Mouse (Mus musculus) induced T-regulatory cell, adult 2 months (primary cell): ENCODE measurements at regions not wholly inside any gene's neighbourhood (a gene's known extent, or its start where the extent isn't known, plus 50 kb on each side); places are given as distances from the start of the nearest gene placed in this dataset.
A peak's percentile ranks its signal among the peaks of the same experiment; 100 is the strongest.

Experiments
- DNase-seq: peaks from one replicate; pipeline ENCODE4 v3.0.0-alpha.2; 2012; ENCODE audit warnings: low read depth

DNA sequence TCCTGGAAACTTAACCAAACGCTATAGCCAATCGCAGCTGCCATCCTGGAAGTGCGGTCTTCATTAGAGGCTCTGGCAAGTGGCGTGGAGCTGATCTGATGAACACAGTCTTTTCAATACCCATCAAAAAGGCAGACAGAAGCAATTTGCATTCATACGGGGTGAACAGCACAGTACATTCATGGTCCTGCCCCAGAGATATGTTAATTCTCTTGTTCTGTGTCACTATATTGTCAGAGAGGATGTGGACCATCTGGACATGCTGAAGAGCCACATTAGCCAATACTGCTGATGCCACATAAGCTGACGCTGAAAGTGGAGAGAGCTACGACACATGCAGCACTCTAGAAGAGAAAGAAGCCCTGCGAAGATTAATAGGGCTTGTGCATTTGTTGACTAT is 267.6 kb downstream of the Pmp22 start:
- DNase-seq, result no peak

GRCm38 (mm10) chr11:63402741-63403140 is 274.0 kb downstream of the Pmp22 start:
- no peak for DNase-seq

DNA sequence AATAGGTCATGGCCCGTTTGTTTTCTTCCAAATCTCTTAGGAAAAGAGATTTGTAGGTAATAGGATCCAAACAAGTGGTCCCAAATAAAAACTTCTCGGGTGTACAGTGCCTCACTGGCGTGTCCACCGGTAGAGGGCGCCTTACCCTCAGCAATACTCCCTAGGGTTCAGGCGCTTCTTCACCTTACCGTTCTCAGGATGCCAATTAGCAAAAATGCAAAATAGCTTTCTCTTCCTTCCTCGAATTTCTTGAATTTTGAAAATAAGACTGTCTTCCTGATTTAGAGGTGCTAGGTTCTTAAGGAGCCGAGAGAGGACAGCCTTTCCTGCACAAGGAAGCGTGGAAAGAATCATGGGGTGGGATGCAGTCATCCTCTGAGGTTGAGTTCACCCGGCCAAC is 275.9 kb downstream of the Pmp22 start:
- peak; percentile 20 for DNase-seq

GRCm38 (mm10) chr11:63409431-63409830 is 280.6 kb downstream of the Pmp22 start:
- DNase-seq, result no peak

DNA sequence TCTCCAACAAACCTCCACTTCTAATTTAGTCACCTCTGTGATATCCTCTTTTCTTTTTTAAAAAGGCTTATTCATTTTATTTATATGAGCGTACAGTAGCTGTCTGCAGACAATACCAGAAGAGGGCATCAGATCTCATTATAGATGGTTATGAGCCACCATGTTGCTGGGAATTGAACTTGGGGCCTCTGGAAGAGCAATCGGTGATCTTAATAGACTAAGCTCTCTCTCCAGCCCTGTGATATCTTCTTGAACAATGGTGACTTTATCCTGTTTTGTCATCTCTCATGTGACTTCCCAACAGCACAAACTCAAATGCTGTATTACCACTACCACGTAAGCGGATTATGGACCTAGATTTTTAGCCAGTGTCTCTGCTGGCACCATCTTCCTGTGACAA is 282.1 kb downstream of the Pmp22 start:
- DNase-seq, result no peak

GRCm38 (mm10) chr11:63412364-63412991 is 283.7 kb downstream of the Pmp22 start:
- DNase-seq, result no peak

GRCm38 (mm10) chr11:63413106-63413505 is 284.3 kb downstream of the Pmp22 start:
- DNase-seq, result no peak

- DNase-seq, result no peak
These were observed 284.8 kb downstream of the Pmp22 start for GRCm38 (mm10) chr11:63413621-63414020.

GRCm38 (mm10) chr11:63418042-63418776 is 289.4 kb downstream of the Pmp22 start:
- DNase-seq, result no peak

DNA sequence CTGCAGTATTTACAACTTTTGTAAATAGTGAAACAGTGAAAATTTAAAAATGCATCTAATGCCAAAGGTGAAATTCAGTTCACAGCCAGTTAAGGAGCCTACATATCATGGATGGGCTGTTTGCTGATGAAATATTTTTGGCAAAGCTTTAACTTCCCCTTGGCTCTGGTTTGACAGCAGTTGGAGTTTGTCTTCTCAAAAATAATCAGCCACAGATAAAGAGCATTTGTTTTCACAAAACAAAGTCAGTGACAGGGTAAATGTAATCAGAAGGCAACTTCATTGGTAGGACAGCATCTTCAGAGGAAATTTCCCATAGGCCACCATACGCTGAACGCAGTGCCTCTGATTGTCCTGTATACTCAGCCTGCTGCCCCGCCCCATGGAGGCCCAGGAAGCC is 291.6 kb downstream of the Pmp22 start:
- no peak for DNase-seq

- no peak for DNase-seq
These were observed 293.3 kb downstream of the Pmp22 start for GRCm38 (mm10) chr11:63422069-63422468.

DNA sequence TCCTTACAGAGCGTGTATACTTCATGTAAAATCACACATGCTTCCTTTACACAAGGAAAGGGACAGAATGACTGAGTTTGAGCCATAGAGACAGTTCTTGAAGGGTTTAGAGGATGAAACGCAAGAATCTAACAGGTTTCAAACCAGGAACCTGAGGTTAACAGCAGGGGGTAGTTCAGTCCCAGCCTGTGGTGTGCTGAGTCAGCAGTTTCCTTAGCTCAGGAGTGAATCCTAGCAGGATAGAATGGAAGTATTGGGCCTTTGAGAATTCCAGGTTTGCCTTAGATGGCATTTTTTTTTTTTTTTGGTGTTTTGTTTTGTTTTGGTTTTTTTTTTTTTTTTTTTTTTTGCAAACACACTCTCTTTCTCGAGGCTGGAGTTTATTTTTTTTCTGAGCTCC is 295.5 kb downstream of the Pmp22 start:
- no peak for DNase-seq

- DNase-seq, result no peak
These were observed 297.0 kb downstream of the Pmp22 start for GRCm38 (mm10) chr11:63425741-63426140.

DNA sequence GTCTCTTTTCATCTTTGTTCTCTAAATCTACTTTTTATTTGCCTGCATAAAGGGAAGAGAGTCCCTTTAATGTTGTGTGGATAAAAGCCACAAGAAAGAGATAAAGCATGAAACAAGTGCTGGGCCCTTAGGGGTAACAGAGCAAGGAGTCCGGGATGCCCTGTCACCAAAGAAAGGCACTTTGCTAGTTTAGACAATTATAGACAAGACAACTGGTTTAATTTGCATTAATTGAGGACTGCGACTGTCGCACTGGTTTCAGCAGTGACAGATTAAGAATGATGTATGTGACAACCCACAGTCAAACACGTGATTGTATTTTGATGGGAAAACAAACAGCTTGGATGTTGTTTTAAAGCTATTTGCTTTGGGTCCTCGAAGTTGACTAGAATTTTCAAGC is 325.0 kb downstream of the Pmp22 start:
- no peak for DNase-seq

DNA sequence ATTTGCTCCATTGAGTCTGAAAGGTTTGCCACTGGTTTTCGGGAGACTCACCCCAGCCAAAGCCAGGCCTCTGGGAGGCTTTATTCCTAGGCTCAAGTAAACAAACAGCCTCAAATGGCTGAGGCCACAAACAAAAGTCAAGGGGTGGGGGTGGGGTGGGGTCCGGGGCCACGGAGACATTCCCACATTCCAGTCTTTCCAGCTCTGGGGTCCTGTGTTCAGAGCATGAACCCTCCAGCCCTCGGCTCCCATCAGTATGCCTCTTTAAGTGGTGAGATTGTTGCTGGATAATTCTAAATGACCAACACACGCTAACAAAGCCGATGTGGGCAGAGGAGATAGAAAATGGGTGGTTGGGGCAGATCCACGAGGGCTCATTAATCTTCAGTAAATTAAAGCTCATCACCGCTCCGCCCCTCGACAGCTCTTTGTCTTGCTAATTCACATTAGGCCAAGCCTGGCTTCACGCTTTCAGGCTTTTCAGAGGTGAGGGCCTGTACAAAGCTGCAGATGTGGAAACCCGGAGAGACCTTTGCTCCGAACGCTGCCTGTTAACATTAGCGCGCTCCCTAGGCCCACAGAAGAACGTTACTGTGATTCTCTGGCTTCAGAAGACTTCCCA is 326.2 kb downstream of the Pmp22 start:
- DNase-seq, result no peak

DNA sequence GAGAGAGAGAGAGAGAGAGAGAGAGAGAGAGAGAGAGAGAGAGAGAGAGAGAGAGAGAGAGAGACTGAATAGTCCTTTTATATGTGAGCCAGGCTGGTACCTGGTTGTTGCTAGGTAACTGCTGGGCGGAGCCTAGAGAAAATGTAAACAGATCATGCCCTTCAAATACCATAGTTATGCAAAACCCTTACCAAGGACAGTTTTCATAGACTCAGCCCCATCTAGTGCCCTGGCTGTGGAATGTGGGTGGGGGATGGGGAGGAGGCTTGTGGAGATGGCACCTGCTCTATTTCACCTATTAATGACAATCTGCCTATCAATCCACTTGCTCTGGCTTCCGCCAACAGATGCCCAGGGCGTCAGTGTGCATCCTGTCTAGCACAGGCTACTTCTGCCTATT is 327.6 kb downstream of the Pmp22 start:
- no peak for DNase-seq

DNA sequence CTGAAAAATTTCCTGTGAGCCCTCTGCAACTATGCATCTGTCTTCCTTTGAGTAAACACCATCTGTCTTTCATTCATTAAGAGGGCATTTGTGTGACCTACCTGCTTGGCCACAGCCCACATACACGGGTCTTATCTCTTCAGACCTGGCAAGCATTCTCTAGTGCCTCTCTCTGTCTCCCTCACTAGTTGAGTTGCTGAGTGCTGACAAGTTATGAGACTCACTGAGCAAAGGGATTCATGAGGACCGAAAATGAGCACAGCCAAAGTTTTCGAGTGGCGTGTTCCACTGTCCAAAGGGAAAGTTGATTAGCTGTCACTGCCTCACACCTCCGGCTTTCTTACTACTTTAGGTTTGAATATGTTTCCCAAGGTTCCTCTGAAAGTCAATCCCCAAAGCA is 328.5 kb downstream of the Pmp22 start:
- DNase-seq, result no peak

- DNase-seq, result no peak
These were observed 331.4 kb downstream of the Pmp22 start for GRCm38 (mm10) chr11:63460146-63460545.

DNA sequence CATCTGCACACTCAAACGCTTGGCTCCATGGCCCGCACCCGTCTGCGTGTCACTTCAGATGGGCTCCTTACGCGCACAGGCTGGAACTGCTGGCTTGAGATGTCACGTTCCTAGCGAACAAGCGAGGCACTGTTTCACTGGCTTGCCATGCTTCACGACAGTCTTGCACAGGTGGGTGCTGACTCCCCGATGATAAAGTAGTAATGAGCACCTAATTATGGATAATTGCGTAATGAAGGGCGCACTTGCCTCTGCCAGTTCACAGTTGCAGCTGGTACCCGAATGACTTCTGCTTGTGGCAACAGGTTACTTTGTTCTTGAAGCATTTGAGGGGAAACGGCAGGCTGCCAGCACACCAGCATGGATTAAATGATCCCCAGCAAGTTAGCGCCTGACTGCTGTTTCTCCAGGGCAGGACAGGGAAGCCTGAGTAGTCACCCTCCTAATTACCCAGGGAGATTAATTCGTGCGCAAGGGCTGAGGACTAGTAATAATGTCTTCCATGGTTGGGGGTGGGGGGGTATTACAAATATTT is 335.1 kb downstream of the Pmp22 start:
- no peak for DNase-seq

GRCm38 (mm10) chr11:63465941-63466340 is 337.2 kb downstream of the Pmp22 start:
- no peak for DNase-seq

GRCm38 (mm10) chr11:63466541-63466940 is 337.8 kb downstream of the Pmp22 start:
- no peak for DNase-seq

- DNase-seq, result no peak
These were observed 346.0 kb downstream of the Pmp22 start for GRCm38 (mm10) chr11:63474831-63475230.

GRCm38 (mm10) chr11:63481676-63482310 is 353.0 kb downstream of the Pmp22 start:
- no peak for DNase-seq
